Mouse (Mus musculus) forebrain, embryonic 16.5 days (tissue): ENCODE data around the gene Baz2b. TPM values are rescaled to one million over a fixed set of nuclear protein-coding genes. Genes with fewer than 3 reads are reported as not detected.

Source experiments
- ATAC-seq: fragments of 200-750 bp; cut with Nextera tagmentation; 2 replicates; pipeline ENCODE4 v1.8.0; 2017; ENCODE audit warnings: mild to moderate bottlenecking, moderate library complexity
- H3K27ac ChIP-seq: fragments of 300-500 bp; sonication (generic); 2 replicates; pipeline ENCODE4 v1.5.1; 2014; ENCODE audit warnings: low read length, control low read depth
- H3K27me3 ChIP-seq: fragments of 300-500 bp; sonication (generic); replicated peaks from 2 replicates; pipeline ENCODE4 v1.6.1; 2014; ENCODE audit warnings: low read length; ENCODE audit not compliant: control insufficient read depth, insufficient read depth
- H3K36me3 ChIP-seq: fragments of 300-500 bp; sonication (generic); 2 replicates; pipeline ENCODE4 v1.6.1; 2014; ENCODE audit not compliant: control insufficient read depth, insufficient read depth
- H3K4me1 ChIP-seq: fragments of 300-500 bp; sonication (generic); replicated peaks from 2 replicates; pipeline ENCODE4 v1.6.1; 2014; ENCODE audit warnings: low read length; ENCODE audit not compliant: control insufficient read depth, insufficient read depth
- H3K4me2 ChIP-seq: fragments of 300-500 bp; sonication (generic); 2 replicates; pipeline ENCODE4 v1.6.1; 2014; ENCODE audit warnings: mild to moderate bottlenecking, low read length, control low read depth
- H3K4me3 ChIP-seq: fragments of 300-500 bp; sonication (generic); replicated peaks from 2 replicates; pipeline ENCODE4 v1.5.1; 2014; ENCODE audit warnings: mild to moderate bottlenecking, low read length, control low read depth
- H3K9ac ChIP-seq: fragments of 300-500 bp; sonication (generic); replicated peaks from 2 replicates; pipeline ENCODE4 v1.6.1; 2014; ENCODE audit warnings: low read depth, low read length, control low read depth
- H3K9me3 ChIP-seq: fragments of 300-500 bp; sonication (generic); 2 replicates; pipeline ENCODE4 v1.6.1; 2016; ENCODE audit warnings: low read length; ENCODE audit not compliant: control insufficient read depth
- WGBS: fragments of 180-500 bp; shearing (Covaris S2); extraction: QIAGEN DNeasy Blood & Tissue Kit; methylation state at CpG from one replicate; pipeline ENCODE4 v1.1.7; 2014; 5-methylcytosine and 5-hydroxymethylcytosine counted together
- polyA plus RNA-seq: library from polyadenylated mRNA; unstranded; fragments of >200 nt; fragmentation: Nextera tagmentation; extraction: Ambion mirVana; gene quantifications from 2 replicates; pipeline ENCODE4 v1.2.1, GENCODE M21; 2015

The Baz2b gene
- polyA plus RNA-seq, 1 experiment from 2014 or later: 70.2 TPM

GRCm38 (mm10) chr2:59996911-59997310 lies 212.7 kb downstream of the Baz2b start:
- WGBS: 91% methylated on average over 5 of the region's 5 CpGs

GRCm38 (mm10) chr2:59993190-59993535 lies 216.5 kb downstream of the Baz2b start:
- no peak overlapping the region; the same call in 1 of the 2 replicates for H3K27ac ChIP-seq
- no peaks in the 10 kb centered on the region for H3K27me3 ChIP-seq
- H3K9ac ChIP-seq: no peak overlapping the region
- no peaks in the 10 kb centered on the region for H3K9me3 ChIP-seq
- H3K4me1 ChIP-seq: peaks cover 2% of the 10 kb centered on the region
- H3K4me3 ChIP-seq: no peak overlapping the region
- ATAC-seq: no peak
- 72% methylated on average over 3 of the region's 3 CpGs for WGBS
- no peaks in the 10 kb centered on the region for H3K36me3 ChIP-seq
- H3K4me2 ChIP-seq: no peak overlapping the region

More at GRCm38 (mm10) chr2:59996911-59997310, 212.7 kb downstream of the Baz2b start:
- Histone ChIP-seq H3K4me3 (no peak overlapping the region), H3K9ac (no peak overlapping the region), H3K36me3 (no peaks in the 10 kb centered on the region), H3K4me1 (no peaks in the 10 kb centered on the region), H3K4me2 (no peak overlapping the region), H3K27me3 (no peaks in the 10 kb centered on the region), H3K9me3 (no peaks in the 10 kb centered on the region), H3K27ac (no peak overlapping the region)
- no peak for ATAC-seq

- Histone ChIP-seq H3K9ac (no peak overlapping the region), H3K36me3 (no peaks in the 10 kb centered on the region), H3K4me3 (no peak overlapping the region), H3K4me2 (no peak overlapping the region), H3K27ac (no peak overlapping the region; the same call in 1 of the 2 replicates), H3K27me3 (no peaks in the 10 kb centered on the region), H3K4me1 (peaks cover 2% of the 10 kb centered on the region), H3K9me3 (no peaks in the 10 kb centered on the region)
- ATAC-seq: no peak; the same call in 1 of the 2 replicates
- WGBS: 67% methylated on average over 10 of the region's 10 CpGs
These were observed 217.0 kb downstream of the Baz2b start for GRCm38 (mm10) chr2:59992488-59993189.

- Histone ChIP-seq H3K27me3 (no peaks in the 10 kb centered on the region), H3K4me1 (peaks cover 2% of the 10 kb centered on the region), H3K9ac (no peak overlapping the region), H3K27ac (no peak overlapping the region), H3K4me2 (no peak overlapping the region), H3K4me3 (no peak overlapping the region), H3K9me3 (no peaks in the 10 kb centered on the region), H3K36me3 (no peaks in the 10 kb centered on the region)
- ATAC-seq: no peak
These were observed 217.9 kb downstream of the Baz2b start for GRCm38 (mm10) chr2:59991775-59992174.

GRCm38 (mm10) chr2:59987521-59987920 lies 222.1 kb downstream of the Baz2b start:
- H3K27ac ChIP-seq: no peak overlapping the region
- H3K4me2 ChIP-seq: no peak overlapping the region
- H3K36me3 ChIP-seq: no peaks in the 10 kb centered on the region
- 72% methylated on average over 6 of the region's 6 CpGs for WGBS
- no peak for ATAC-seq
- no peak overlapping the region for H3K9ac ChIP-seq
- no peaks in the 10 kb centered on the region for H3K27me3 ChIP-seq
- no peaks in the 10 kb centered on the region for H3K9me3 ChIP-seq
- no peak overlapping the region for H3K4me3 ChIP-seq
- H3K4me1 ChIP-seq: peaks cover 2% of the 10 kb centered on the region

GRCm38 (mm10) chr2:59979488-59980220 lies 230.0 kb downstream of the Baz2b start:
- Histone ChIP-seq H3K36me3 (peaks cover 2% of the 10 kb centered on the region; the same call in 1 of the 2 replicates), H3K4me3 (no peak overlapping the region), H3K4me1 (no peaks in the 10 kb centered on the region), H3K9ac (no peak overlapping the region), H3K9me3 (no peaks in the 10 kb centered on the region), H3K27me3 (no peaks in the 10 kb centered on the region), H3K4me2 (no peak overlapping the region), H3K27ac (no peak overlapping the region)
- ATAC-seq: no peak
- WGBS: 35% methylated on average over 6 of the region's 6 CpGs

GRCm38 (mm10) chr2:59976680-59977079 lies 233.0 kb downstream of the Baz2b start:
- WGBS: 97% methylated on average over 5 of the region's 5 CpGs

GRCm38 (mm10) chr2:59975772-59976171 lies 233.9 kb downstream of the Baz2b start:
- Histone ChIP-seq H3K9me3 (no peaks in the 10 kb centered on the region), H3K4me3 (no peak overlapping the region), H3K36me3 (peaks cover 2% of the 10 kb centered on the region; the same call in 1 of the 2 replicates), H3K9ac (no peak overlapping the region), H3K27ac (no peak overlapping the region), H3K4me2 (no peak overlapping the region), H3K27me3 (no peaks in the 10 kb centered on the region), H3K4me1 (0 out of 2 replicates have a peak, but pooled peaks cover 2% of the 10 kb centered on the region)
- 94% methylated on average over 6 of the region's 6 CpGs for WGBS
- no peak for ATAC-seq

More at GRCm38 (mm10) chr2:59976680-59977079, 233.0 kb downstream of the Baz2b start:
- H3K36me3 ChIP-seq: peaks cover 2% of the 10 kb centered on the region; the same call in 1 of the 2 replicates
- no peak overlapping the region for H3K27ac ChIP-seq
- no peak for ATAC-seq
- no peaks in the 10 kb centered on the region for H3K4me1 ChIP-seq
- H3K4me2 ChIP-seq: no peak overlapping the region
- no peaks in the 10 kb centered on the region for H3K9me3 ChIP-seq
- no peaks in the 10 kb centered on the region for H3K27me3 ChIP-seq
- no peak overlapping the region for H3K4me3 ChIP-seq
- H3K9ac ChIP-seq: no peak overlapping the region

GRCm38 (mm10) chr2:59973962-59974361 lies 235.7 kb downstream of the Baz2b start:
- 0 out of 2 replicates have a peak, but pooled peaks cover 7% of the 10 kb centered on the region for H3K4me1 ChIP-seq
- WGBS: 86% methylated on average over 5 of the region's 5 CpGs
- no peak overlapping the region for H3K4me2 ChIP-seq
- no peaks in the 10 kb centered on the region for H3K27me3 ChIP-seq
- no peaks in the 10 kb centered on the region for H3K9me3 ChIP-seq
- ATAC-seq: no peak
- no peak overlapping the region for H3K4me3 ChIP-seq
- H3K9ac ChIP-seq: no peak overlapping the region
- H3K36me3 ChIP-seq: peaks cover 3% of the 10 kb centered on the region; the same call in 1 of the 2 replicates
- H3K27ac ChIP-seq: no peak overlapping the region
